Mouse (Mus musculus) ovary, postnatal 10 days (tissue): ENCODE results near the gene Tfap4.
"Not testable (repeated sequence)": the region's sequence is repeated elsewhere in the genome, so short reads cannot be mapped to it uniquely, and the experiment has no call there.

Experiments used
- DNase-seq: peaks from one replicate; pipeline ENCODE4 v3.0.0; 2022; ENCODE audit warnings: low spot score

Tfap4 gene

DNA sequence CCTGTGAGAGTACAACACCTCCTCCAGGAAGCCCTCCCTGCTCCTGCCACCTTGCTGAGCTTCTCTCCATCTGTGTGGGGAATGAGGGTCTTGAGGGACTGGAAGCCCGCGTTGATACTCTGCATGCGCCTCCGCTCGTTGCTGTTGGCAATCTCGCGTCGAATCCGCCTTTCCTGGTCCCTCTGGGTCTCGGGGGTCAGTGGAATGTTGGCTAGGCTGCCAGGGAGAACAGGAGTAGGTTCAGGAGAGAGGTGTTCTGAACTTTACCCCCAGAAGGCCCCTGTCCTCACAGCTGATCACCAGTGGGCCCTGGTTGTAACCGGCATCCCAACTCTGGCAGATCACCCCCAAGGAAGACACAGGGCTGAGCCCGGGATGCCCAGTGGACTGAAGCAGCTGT lies 7.8 kb downstream of the Tfap4 start:
- no peak for DNase-seq

DNA sequence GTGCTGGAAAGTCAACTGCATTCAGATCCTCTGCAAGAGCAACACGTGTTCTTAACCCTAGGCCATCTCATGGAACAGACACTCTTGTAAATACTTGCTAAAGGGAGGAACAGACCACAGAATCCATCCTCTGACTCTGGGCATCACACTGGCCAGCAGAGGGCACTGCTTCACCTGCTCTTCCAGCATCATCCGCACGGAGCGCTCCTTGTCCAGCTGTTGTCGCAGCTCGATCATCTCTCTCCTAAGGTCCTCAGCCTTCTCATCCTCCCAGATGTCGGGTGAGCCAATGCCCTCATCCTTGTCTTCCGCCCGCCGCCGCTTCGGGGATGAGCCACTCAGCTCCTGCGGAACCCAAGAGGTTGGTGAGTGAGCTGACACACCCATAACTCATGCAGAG lies 8.6 kb downstream of the Tfap4 start:
- no peak for DNase-seq

DNA sequence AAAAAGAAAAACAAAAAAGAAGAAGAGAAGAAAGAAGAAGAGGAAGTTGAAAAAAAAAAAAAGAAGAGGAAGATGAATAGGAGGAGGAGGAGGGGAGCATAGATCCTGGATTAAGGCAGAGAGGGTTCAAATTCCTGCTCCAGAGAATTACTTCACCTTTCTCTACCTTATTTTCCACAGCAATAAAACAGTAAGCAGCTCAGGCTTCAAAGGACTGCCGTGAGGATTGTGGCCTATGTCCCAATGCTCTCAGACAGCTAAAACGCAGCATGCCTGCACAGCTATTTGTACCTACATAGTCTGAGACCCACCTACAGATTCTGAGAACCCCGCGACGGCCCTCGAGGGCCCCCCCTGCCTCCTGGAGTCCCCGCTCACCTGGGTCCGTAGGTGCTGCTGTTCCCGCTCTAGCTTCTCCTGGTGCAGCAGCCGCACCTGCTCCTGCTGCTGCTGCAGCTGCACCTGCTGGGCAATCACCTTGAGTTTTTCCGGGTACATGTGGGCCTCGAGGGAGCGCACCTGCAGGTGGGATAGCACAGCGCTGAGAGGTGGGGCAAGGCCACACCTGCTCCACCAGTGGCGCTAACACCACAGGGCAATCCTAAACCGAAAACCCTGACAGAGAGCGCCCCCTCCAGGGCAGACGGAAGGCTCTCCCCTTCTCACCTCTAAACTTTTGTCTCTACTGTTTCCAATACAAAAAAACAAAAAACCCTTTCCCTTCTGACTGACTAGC lies 10.5 kb downstream of the Tfap4 start:
- no peak for DNase-seq

DNA sequence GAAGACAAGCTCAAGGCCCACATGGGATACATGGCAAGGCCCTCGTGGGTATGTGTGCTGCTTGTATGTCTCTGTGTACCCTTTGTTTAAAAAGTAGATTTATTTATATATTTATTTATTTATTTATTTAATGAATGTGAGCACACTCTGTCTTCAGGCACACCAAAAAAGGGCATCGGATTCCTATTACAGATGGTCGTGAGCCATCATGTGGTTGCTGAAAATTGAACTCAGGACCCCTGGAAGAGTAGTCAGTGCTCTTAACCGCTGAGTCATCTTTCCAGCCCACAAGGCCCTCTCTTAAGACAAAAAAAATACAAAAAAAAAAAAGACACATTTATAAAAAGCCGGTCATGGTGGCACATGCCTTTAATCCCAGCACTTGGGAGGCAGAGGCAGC lies 12.0 kb downstream of the Tfap4 start:
- DNase-seq: no peak

DNA sequence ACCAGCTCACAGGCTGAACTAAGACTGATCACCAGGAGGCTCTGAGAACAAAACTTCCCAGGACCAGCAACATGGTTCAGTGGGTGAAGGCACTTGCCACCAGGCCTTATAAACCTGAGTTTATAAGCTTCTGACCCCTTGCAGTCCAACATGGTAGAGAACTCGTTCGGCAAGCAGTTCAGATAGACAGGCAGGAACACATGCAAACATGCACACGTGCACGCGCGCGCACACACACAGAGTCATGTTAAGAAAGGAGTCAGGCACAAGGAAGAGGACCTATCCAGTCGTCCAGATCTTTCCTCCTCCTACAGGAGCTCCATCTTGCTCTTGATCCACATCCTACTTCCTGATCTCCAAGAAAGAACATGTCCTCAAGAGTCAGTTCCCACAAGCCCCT lies 12.8 kb downstream of the Tfap4 start:
- DNase-seq: no peak

DNA sequence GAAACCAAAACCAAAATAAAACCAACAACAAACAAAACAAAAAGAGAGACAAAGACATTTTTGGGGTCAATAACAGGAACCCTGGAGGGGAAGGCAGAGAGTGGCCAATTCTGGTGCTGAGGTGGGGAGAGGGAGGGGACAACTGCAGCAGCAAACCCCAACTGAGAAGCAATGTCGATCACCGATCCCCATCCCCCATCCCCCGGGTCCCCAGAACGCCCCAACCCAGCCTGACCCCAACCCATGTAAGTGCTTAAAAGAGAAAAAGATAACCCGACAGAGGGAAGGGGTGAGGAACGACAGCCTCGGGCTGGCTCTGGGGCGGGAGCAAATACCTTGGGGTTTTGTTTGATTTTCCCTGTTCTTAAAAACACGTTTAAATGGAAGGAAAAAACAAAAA lies 14.8 kb downstream of the Tfap4 start:
- no peak for DNase-seq

DNA sequence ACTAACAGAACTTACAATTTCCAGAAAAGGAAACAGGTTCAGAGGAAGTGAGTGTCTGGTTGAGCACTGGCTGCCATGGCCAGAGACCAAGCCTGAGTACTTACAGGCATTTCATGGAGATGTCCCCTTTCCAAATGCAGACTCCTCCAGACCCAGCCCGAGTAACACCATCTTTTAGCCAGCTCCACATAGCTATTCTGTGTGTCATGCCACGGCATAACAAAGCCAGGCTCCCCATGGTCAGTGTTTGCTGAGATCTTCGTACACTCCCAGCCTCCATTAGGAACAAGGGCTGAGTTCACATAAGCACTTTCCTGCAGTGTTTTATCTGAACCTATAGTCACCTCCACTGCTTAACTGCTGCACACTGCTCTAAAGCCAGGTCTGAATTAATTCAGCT lies 16.4 kb downstream of the Tfap4 start:
- DNase-seq: no peak

DNA sequence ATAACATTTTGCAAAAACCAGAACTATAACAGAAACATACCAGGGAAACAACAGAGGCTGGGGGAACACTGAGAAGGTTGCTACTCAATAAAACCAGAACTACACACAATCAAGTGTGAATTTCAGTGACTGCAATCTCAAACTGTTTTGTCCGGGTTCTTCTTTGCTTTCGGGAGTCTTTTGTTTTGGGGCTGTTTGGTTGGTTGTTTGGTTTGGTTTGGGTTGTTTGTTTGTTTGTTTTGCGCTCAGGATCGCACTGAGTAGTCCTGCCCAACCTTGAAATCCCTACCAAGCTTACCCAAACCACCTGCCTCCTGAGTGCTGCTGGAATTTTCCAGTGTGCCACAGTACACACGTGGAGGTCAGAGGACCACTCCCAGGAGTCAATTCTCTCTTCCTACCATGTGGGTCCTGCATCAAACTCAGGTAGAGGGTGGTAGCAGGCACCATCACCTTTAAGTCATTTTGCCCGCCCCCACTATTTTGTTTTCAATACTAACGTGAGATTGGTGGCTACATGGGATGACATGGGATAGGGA lies 17.3 kb downstream of the Tfap4 start:
- DNase-seq: no peak

DNA sequence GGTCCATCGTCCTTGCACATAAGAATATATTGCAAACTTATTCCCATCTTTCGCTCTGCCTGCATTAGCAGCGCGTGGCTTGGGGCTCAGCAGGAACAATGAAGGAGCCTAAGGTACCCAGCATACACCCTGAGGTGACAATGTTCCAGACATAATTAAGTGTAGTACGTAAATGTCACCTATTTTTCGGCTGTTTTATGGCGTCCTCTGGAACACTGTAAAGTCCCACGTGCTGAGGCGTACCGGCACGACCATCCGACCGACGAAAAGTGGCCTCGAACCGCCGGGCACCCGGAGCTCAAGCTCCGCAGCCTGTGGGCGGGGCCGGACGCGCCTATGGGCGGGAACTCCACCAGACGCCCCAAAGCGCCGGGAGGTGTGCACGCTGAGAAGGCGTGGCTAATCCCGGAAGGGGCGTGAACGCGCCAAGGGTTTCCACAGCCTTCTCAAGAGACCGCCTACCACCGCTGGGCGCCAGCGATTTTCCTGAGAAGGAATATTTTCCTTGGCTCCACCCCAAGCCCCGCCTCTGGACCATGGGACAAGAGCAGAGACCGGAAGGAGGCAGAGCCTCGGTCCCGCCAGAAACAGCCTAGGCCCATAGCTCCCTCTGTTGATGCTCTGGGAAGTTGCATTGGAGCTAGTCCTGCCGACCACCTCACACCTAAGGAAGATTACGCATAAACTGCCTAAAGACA lies 18.0 kb downstream of the Tfap4 start, which contains the start of gene Srl:
Gene Srl (minus strand): TSS at position 316 of the 698 bp plus-strand sequence.
- DNase-seq: peak; percentile 99

DNA sequence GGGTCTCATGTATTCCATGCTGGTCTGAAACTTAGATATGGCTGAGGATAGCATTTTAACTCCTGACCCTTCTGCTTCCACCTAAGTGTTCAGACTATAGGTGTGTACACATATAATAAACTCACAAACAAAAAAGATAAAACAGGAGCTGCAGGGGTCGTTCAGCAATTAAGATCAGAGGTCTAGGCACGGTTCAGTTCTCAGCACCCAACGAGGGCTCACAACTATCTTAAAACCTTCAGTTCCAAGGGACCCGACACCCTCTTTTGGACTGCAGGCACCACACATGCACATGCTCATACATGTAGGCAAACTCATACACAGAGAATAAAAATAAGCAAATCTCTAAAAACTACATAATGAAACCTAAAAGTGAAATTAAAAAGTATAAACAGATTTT lies 18.6 kb downstream of the Tfap4 start:
- no peak for DNase-seq

DNA sequence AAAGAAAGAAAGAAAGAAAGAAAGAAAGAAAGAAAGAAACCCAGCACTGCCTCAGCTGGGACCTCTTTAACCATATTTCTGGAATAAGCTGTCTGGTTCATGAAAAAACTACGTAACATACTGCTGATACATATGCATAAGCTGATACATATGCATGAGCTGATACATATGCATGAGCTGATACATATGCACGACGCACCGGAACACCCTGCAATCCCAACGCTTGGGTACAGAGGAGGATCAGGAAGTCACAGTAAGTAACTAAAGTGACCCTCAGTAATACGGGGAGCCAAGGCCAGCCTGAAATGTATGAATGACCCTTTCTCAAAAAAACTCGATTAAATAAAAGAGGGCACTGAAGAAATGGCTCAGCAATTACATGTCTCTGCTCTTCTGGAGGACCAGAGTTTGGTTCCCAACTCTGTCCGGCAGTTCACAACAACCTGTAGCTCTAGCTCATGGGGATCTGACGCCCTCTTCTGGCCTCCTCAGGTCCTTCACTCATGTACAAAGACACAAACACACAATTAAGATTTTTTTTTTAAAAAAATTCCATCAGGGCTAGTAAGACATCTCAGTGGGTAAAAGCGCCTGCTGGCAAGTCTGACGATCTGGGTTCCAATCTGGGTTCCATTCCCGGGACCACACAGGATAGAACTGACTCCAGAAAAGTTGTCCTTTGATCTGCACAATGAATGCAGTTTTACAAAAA lies 19.4 kb downstream of the Tfap4 start:
- DNase-seq: no peak

DNA sequence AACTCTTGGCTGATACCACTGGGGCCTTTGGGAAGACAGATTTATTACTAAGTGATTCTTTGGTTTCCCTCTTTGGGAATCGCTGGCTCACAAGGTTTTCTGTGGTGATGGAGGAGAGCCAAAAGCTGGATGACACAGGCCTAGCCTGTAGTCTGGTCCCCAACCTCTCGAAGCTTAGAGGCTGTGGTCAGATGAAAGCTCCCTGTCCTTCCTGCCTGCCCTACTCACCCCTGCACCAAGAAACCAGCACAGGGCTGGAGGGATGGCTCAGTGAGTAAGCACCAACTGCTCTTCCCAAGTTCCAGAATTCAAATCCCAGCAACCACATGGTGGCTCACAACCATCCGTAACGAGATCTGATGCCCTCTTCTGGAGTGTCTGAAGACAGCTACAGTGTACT lies 20.1 kb downstream of the Tfap4 start:
- DNase-seq: no peak

DNA sequence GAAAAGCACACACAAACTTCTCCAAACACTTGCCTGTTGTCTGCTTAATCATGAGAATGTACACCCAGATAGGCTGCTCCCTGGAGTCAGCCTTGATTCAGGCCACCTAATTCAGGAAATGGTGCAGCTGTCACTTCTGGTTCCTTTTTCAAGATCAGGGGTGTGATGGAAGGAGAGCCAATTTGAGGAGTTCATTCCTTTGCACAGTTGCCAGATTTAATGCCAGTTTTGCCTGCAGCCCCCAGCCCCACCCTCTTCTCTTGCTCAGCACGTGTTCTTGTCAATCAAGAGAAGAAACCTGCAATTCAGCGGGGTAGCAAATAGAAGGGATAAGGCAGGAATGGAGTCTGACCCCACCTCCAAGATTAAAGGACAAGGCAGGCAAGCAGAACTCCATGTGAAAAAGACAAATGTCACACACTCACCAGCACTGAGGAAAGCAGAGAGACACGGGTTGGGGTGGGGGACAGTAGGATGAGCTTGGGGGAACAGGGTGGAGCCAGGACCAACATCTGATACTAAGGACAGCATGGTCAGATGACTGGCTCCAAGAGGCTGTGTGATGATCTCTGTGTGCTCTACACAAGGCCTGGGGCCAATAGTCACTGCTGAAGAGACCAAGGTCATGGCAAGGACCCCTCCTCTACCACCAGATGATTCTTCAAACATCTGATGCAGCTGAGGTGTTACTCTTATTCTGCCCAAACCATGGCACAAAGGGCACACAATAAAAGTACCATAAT lies 21.9 kb downstream of the Tfap4 start:
- DNase-seq: no peak

DNA sequence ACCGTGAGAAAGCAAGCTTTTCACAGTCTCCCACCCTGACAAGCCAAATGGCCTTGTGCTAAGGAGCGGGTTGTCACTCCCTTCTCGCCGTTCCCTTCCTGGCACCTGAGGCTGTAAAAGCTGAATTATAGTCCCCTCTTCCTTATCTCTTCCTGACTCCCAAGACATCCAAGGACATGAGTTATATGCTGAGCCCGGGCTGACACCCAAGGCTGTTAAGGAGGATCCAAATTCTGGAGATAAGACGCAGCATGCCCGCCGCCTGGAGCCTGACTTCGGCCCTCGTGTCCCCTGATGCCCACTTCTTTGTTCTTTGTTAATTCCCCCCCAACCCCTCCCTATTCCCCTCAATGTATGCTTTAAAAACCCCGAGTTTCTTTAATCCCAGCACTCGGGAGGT lies 32.3 kb downstream of the Tfap4 start:
- DNase-seq: not testable (repeated sequence)

DNA sequence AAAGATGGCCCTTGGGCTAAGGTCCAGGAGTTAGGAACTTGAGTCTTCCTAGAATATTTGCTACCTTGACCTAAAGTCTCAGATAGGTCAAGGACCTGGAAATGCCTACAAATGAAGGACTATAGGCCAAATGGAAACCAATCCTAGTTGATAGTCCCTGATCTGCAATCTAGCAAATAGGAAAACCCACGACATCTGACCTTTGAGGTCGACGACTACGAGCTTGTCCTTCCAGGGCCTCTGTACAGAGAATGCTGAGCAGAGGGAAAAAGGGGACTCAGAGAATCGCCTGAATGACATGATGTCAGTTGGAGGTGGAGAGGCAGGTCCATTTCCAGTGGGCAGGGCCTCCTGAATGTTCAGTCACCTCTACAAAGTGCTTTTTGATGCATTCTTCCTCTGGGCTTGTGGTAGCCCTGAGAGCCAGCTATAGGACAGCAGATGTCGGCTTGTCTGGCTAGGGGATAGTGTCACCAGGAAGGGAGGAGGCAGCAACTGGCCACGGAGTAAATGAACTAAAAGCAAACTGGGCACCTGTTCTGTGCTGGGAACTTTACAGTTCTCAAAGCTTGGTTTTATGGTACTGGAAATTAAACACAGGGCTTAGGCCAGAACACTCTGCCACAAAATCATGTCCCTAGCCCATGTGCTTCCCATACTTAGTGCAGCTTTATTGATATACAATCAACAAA lies 36.2 kb downstream of the Tfap4 start:
- no peak for DNase-seq

DNA sequence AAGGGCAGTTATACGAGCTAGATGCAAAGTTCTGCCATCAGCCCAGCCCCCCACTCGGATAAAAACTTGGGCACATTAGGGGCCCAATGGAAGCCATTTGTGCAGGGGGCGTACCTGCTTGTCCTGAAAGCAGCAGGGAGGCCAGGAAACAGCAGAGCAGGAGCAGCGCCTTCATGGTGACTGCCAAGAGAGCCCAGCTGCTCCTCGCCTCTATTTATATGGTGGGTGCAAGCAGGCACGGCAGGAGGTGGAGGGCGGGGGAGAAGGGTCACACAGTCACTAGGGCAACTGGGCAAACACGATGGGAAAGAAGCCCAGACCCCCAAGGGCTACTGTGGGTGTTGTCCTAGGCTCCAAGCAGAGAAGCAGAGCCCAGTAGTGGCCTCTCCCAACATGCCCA lies 36.8 kb downstream of the Tfap4 start:
- DNase-seq: no peak

DNA sequence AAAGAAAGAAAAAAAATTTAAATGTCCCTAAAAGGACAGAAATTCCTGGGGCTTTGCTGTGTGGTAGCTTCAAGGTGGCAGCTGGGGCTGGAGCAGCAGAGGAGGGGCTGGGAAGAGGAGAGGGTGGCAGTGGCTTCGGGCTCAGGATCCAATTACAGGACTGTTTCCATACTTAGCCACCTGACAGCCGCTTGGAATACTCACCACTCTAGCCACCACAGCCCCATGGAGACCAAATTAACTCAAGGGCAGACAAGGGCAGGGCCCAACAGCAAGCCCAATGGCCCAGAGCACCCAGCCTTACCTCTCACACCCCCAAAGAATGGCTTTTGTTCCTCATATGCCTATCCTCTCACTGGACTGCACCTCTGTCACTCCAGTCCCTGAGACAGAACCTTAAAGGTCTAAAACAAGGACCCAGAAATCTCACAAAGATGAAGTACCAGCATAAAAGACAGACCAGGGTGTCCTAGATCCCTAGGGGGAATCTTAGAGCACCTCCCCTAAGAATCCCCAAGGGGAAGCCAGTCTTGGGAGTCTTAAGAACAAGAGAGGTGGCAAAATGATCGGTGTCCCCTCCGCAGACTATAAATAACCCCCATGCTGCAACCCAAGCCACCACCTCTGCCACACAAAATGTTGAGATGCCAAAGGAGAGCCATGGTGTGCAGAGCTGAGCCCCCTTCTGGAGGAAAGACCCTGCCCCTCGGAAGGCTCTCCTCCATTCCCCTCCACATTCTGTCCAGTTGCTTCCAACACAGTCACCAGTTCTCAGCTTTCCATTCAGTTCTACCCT lies 37.7 kb downstream of the Tfap4 start:
- no peak for DNase-seq

DNA sequence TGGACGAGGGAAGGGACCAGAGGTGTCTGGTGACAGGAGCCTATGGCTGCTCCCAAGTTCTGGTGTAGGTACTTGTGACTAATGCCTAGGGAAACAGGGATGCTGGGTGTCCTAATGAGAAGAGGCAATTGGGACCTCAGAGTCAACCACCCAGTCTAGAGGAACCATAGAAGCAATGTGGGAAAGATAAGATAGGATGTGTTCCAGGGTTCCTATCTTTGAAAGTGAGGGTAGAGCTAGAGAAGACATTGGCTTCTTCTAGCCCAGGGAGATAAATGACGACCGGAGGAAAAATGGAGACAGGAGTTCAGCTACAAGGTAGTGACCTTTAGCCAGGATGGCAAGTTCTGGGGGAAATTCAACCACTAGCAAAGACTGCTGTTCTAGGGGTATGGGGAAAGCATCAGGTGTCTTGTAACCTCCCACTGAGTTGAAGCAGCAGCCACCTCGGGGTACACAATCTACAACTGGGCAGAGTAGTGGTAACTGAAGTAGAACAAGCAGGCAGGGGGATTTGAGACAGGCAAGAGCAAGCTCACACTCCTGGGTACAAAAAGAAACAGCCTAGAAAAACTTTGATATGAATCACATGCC lies 38.5 kb downstream of the Tfap4 start:
- no peak for DNase-seq

DNA sequence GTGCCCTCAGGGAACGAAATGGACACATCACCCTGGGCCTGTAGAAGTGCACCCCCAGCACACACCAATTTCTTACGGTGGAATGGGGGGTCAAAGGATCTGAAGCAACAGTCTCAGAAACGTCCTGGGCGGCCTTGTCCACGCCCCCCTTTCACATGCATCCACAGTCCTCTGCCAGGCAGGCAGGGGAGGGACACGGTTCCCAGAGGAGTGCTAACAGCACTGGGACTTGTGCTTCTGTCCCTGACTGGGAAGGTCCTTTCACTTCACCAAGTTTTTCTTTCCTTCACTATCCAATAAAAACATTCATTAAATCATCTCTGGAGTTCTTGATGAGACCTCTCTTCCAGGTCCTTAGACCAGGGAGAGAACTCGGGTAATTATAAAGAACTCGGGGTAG lies 39.0 kb downstream of the Tfap4 start:
- no peak for DNase-seq

DNA sequence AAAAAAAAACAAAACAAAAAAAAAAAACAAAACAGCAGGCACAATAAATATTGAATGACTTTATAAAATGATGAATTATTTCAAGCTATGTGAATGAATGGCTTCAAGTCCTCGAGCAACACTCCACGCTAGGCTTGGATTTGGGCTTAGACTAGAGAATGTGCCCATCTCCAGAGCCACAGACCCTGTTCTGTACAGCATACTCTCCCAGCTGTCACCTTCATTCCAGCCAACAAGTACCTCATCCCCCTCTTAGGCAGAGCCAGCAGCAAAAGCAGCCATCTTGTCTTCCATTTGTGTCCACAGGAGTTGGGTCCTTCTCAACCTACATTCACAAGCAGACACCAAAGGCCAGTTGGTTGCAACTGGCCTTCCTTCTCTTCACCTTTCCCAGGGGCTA lies 39.8 kb downstream of the Tfap4 start:
- no peak for DNase-seq
